Mouse (Mus musculus) CD4-positive, CD25-positive, alpha-beta regulatory T cell (primary cell): Measurements from ENCODE around the gene Olfr895. TPM values are rescaled to one million over a fixed set of nuclear protein-coding genes. Genes with fewer than 3 reads are reported as not detected.

Experiments
- polyA plus RNA-seq: library from polyadenylated mRNA; unstranded; fragments of 100-300 nt; shearing (Covaris generic); gene quantifications from one replicate; pipeline ENCODE4 v1.2.1, GENCODE M21; 2017

Gene Olfr895
- polyA plus RNA-seq = not detected

GRCm38 (mm10) chr9:38267551-38267950 lies at the start of gene Olfr895:
Gene Olfr895, plus strand, starts transcription at chr9:38267851.

GRCm38 (mm10) chr9:38252474-38252873 lies 15.2 kb upstream of the Olfr895 start, which contains the start of gene Olfr143:
Gene Olfr143, plus strand, starts transcription at chr9:38252774.

GRCm38 (mm10) chr9:38290807-38291206 lies 23.2 kb downstream of the Olfr895 start, which contains the start of gene Olfr896-ps1:
Gene Olfr896-ps1, plus strand, starts transcription at chr9:38291107.

Other genes with a start within 250 kb of the Olfr895 start
- not detected for gene Olfr883, start 242.0 kb upstream of the Olfr895 start, polyA plus RNA-seq
- not detected for gene Olfr884, start 221.3 kb upstream of the Olfr895 start, polyA plus RNA-seq
- gene Olfr885, start 206.5 kb upstream of the Olfr895 start, polyA plus RNA-seq = not detected
- 0.06 TPM for gene Olfr887, start 183.8 kb upstream of the Olfr895 start, polyA plus RNA-seq
- 0.10 TPM for gene Olfr888, start 159.7 kb upstream of the Olfr895 start, polyA plus RNA-seq
- 0.11 TPM for gene Olfr889, start 152.7 kb upstream of the Olfr895 start, polyA plus RNA-seq
- 0.04 TPM for gene Olfr890, start 125.3 kb upstream of the Olfr895 start, polyA plus RNA-seq
- gene Olfr891, start 87.0 kb upstream of the Olfr895 start, polyA plus RNA-seq = not detected
- not detected for gene Olfr893, start 59.5 kb upstream of the Olfr895 start, polyA plus RNA-seq
- gene Olfr894, start 49.8 kb upstream of the Olfr895 start, polyA plus RNA-seq = not detected
- gene Olfr143, start 15.1 kb upstream of the Olfr895 start, polyA plus RNA-seq = not detected
- gene Olfr896-ps1, start 23.3 kb downstream of the Olfr895 start, polyA plus RNA-seq = not detected
- gene Olfr25, start 61.2 kb downstream of the Olfr895 start, polyA plus RNA-seq = 0.07 TPM
- gene Olfr898, start 80.6 kb downstream of the Olfr895 start, polyA plus RNA-seq = 0.12 TPM
- gene Olfr250, start 99.0 kb downstream of the Olfr895 start, polyA plus RNA-seq = 0.06 TPM
- gene Olfr251, start 109.2 kb downstream of the Olfr895 start, polyA plus RNA-seq = 0.08 TPM
- gene Olfr147, start 133.8 kb downstream of the Olfr895 start, polyA plus RNA-seq = 0.14 TPM
- not detected for gene Olfr901, start 161.6 kb downstream of the Olfr895 start, polyA plus RNA-seq
- gene Olfr902, start 179.8 kb downstream of the Olfr895 start, polyA plus RNA-seq = not detected
- 0.07 TPM for gene Olfr904, start 195.3 kb downstream of the Olfr895 start, polyA plus RNA-seq
- 0.14 TPM for gene Olfr905, start 203.3 kb downstream of the Olfr895 start, polyA plus RNA-seq
- not detected for gene Olfr906, start 219.2 kb downstream of the Olfr895 start, polyA plus RNA-seq
- not detected for gene Olfr907, start 227.9 kb downstream of the Olfr895 start, polyA plus RNA-seq